Mouse (Mus musculus) limb, embryonic 12.5 days (tissue): ENCODE measurements at regions not wholly inside any gene's neighbourhood (a gene's known extent, or its start where the extent isn't known, plus 50 kb on each side); places are given as distances from the start of the nearest gene placed in this dataset.

ENCODE experiments used
- ATAC-seq: fragments of 200-750 bp; cut with Nextera tagmentation; 2 replicates; pipeline ENCODE4 v1.8.0; 2017; ENCODE audit warnings: low read depth, moderate TSS enrichment; ENCODE audit not compliant: insufficient number of reproducible peaks, insufficient read depth, low FRiP score, low TSS enrichment
- H3K27ac ChIP-seq: fragments of 300-500 bp; sonication (generic); 2 replicates; pipeline ENCODE4 v1.5.1; 2016; ENCODE audit warnings: mild to moderate bottlenecking, moderate library complexity
- H3K27me3 ChIP-seq: fragments of 300-500 bp; sonication (generic); 2 replicates; pipeline ENCODE4 v1.6.1; 2016; ENCODE audit warnings: mild to moderate bottlenecking, moderate library complexity
- H3K36me3 ChIP-seq: fragments of 300-500 bp; sonication (generic); 2 replicates; pipeline ENCODE4 v1.6.1; 2016; ENCODE audit warnings: mild to moderate bottlenecking, moderate library complexity
- H3K4me1 ChIP-seq: fragments of 300-500 bp; sonication (generic); replicated peaks from 2 replicates; pipeline ENCODE4 v1.6.1; 2016
- H3K4me2 ChIP-seq: fragments of 300-500 bp; sonication (generic); 2 replicates; pipeline ENCODE4 v1.6.1; 2016; ENCODE audit warnings: mild to moderate bottlenecking, moderate library complexity
- H3K4me3 ChIP-seq: fragments of 300-500 bp; sonication (generic); replicated peaks from 2 replicates; pipeline ENCODE4 v1.5.1; 2016; ENCODE audit warnings: mild to moderate bottlenecking
- H3K9ac ChIP-seq: fragments of 300-500 bp; sonication (generic); replicated peaks from 2 replicates; pipeline ENCODE4 v1.6.1; 2016; ENCODE audit warnings: mild to moderate bottlenecking, moderate library complexity
- H3K9me3 ChIP-seq: fragments of 300-500 bp; sonication (generic); 2 replicates; pipeline ENCODE4 v1.6.1; 2016; ENCODE audit warnings: mild to moderate bottlenecking, moderate library complexity
- WGBS: fragments of 180-500 bp; shearing (Covaris S2); methylation state at CpG from one replicate; pipeline ENCODE4 v1.1.7; 2016; 5-methylcytosine and 5-hydroxymethylcytosine counted together

DNA sequence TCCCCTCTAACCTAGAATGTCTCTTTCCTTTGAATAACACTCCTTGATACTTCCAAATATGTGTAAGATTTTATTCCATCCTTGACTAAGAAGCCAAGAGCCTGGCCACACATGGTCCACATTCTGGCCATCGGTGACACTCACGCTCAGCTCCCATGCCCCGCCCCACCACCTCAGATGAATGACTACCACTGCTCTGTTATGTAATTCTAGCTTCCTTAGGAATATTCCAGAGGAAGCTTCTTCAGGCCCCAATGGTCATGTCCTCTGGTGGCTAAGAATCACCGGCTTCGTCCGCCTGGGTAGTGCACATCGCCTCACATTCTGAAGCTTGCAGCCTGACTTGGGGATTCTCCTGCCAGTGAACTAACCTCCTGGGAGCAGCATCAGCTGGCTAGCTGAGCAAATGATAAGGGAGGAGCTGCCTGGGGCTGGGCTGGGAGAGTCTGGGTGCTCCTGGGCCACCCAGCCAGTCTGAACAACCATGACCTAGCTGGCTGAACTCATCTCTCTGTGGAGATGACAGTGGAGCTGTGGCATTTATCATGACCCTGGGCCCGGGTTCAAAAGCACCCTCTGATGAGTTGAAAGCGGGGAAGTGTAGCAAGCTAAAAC is 413.1 kb downstream of the Cbln4 start:
- no peak overlapping the region for H3K9ac ChIP-seq
- WGBS = 90% methylated on average over 9 of the region's 9 CpGs
- H3K27ac ChIP-seq = no peak overlapping the region
- peaks cover 3% of the 10 kb centered on the region; the same call in 1 of the 2 replicates for H3K9me3 ChIP-seq
- H3K27me3 ChIP-seq = peaks cover 16% of the 10 kb centered on the region; the same call in 1 of the 2 replicates
- no peak overlapping the region for H3K4me3 ChIP-seq
- H3K4me1 ChIP-seq = peaks cover 35% of the 10 kb centered on the region
- no peaks in the 10 kb centered on the region for H3K36me3 ChIP-seq
- ATAC-seq = no peak; the same call in 1 of the 2 replicates
- H3K4me2 ChIP-seq = no peak overlapping the region

- H3K4me2 ChIP-seq = no peak overlapping the region
- H3K4me1 ChIP-seq = peaks cover 19% of the 10 kb centered on the region
- H3K27ac ChIP-seq = no peak overlapping the region
- H3K27me3 ChIP-seq = peaks cover 16% of the 10 kb centered on the region; the same call in 1 of the 2 replicates
- 90% methylated on average over 10 of the region's 10 CpGs for WGBS
- no peak overlapping the region for H3K4me3 ChIP-seq
- H3K9me3 ChIP-seq = peaks cover 3% of the 10 kb centered on the region; the same call in 1 of the 2 replicates
- H3K36me3 ChIP-seq = no peaks in the 10 kb centered on the region
- ATAC-seq = no peak
- no peak overlapping the region for H3K9ac ChIP-seq
These were observed 414.9 kb downstream of the Cbln4 start for GRCm38 (mm10) chr2:171628182-171628850.

- Histone ChIP-seq H3K27ac (no peak overlapping the region), H3K4me3 (no peak overlapping the region), H3K9ac (no peak overlapping the region), H3K9me3 (no peaks in the 10 kb centered on the region), H3K27me3 (no peaks in the 10 kb centered on the region), H3K4me1 (0 out of 2 replicates have a peak, but pooled peaks cover 3% of the 10 kb centered on the region), H3K4me2 (no peak overlapping the region), H3K36me3 (no peaks in the 10 kb centered on the region)
- 51% methylated on average over 5 of the region's 5 CpGs for WGBS
- no peak for ATAC-seq
These were observed 422.6 kb downstream of the Cbln4 start for GRCm38 (mm10) chr2:171620668-171621067.

DNA sequence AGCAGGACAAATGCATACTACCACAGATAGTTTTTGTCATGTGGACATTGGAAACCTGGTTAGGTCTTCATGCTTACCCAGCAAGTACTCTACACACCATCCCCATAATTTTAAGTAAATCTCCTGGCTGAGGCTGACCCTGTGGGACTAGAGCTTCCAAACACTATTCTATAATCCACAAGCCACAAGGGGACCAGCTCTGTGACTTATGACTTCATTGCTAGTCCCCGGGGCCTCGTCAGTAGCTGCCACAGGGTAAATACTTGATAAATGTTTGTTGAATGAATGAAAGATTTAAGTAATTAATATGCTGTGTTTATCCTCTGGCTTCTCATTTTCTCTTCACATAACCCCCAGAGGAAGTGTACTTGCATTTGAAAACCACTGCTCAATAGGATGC is 423.0 kb downstream of the Cbln4 start:
- H3K4me3 ChIP-seq = no peak overlapping the region
- no peak overlapping the region for H3K27ac ChIP-seq
- 0 out of 2 replicates have a peak, but pooled peaks cover 3% of the 10 kb centered on the region for H3K4me1 ChIP-seq
- H3K36me3 ChIP-seq = no peaks in the 10 kb centered on the region
- WGBS = 70% methylated on average over 2 of the region's 2 CpGs
- no peak overlapping the region for H3K4me2 ChIP-seq
- no peaks in the 10 kb centered on the region for H3K9me3 ChIP-seq
- no peaks in the 10 kb centered on the region for H3K27me3 ChIP-seq
- ATAC-seq = no peak
- H3K9ac ChIP-seq = no peak overlapping the region

DNA sequence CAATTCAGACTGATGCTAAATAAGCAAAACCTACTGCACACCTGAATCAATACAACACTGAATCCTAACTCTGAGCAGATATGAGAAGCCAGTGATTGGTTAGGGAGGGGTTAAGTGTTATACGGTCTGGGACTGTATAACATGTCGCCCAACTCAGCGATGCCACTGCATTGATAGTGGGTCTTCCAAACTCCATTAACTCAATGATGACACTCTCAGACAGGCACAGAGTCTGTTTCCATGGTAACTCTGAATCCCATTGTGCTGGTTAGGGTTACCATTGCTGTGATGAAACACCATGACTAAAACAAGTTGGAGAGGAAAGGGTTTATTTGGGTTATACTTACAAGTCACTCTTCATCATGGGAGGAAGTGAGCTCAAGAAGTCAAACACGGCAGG is 424.5 kb downstream of the Cbln4 start:
- H3K4me2 ChIP-seq = no peak overlapping the region
- H3K27me3 ChIP-seq = no peaks in the 10 kb centered on the region
- H3K27ac ChIP-seq = no peak overlapping the region
- H3K36me3 ChIP-seq = no peaks in the 10 kb centered on the region
- 89% methylated on average over 4 of the region's 4 CpGs for WGBS
- no peak for ATAC-seq
- H3K9ac ChIP-seq = no peak overlapping the region
- no peak overlapping the region for H3K4me3 ChIP-seq
- H3K9me3 ChIP-seq = no peaks in the 10 kb centered on the region
- H3K4me1 ChIP-seq = 0 out of 2 replicates have a peak, but pooled peaks cover 3% of the 10 kb centered on the region

DNA sequence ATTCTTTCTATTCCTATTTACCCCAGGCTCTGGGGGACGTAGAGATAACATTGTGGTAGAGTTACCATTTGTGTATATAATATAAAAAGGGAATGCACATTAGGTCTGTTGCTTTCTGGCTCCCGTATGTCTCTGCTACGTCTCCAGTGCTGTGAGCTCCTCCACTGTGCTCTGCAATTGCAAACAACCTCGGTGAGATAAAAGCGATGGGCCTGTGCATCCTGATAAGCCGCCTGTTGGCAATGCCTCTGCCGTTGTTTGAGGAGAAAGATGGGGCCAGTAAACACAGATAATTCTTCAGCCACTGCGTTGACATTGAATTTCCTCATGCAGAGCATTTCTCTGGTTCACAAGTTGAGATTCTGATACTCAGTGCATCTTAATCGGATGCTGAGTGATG is 424.9 kb downstream of the Cbln4 start:
- 0 out of 2 replicates have a peak, but pooled peaks cover 3% of the 10 kb centered on the region for H3K4me1 ChIP-seq
- no peak for ATAC-seq
- no peak overlapping the region for H3K4me2 ChIP-seq
- 72% methylated on average over 9 of the region's 9 CpGs for WGBS
- H3K9ac ChIP-seq = no peak overlapping the region
- H3K4me3 ChIP-seq = no peak overlapping the region
- no peaks in the 10 kb centered on the region for H3K9me3 ChIP-seq
- H3K27me3 ChIP-seq = no peaks in the 10 kb centered on the region
- no peak overlapping the region for H3K27ac ChIP-seq
- H3K36me3 ChIP-seq = no peaks in the 10 kb centered on the region

GRCm38 (mm10) chr2:171615462-171615861 is 427.8 kb downstream of the Cbln4 start:
- Histone ChIP-seq H3K27me3 (no peaks in the 10 kb centered on the region), H3K27ac (no peak overlapping the region), H3K9me3 (no peaks in the 10 kb centered on the region), H3K9ac (no peak overlapping the region), H3K36me3 (no peaks in the 10 kb centered on the region), H3K4me1 (no peaks in the 10 kb centered on the region), H3K4me3 (no peak overlapping the region), H3K4me2 (no peak overlapping the region)
- whole genome bisulfite sequencing = 82% methylated on average over 2 of the region's 2 CpGs
- ATAC-seq = no peak

GRCm38 (mm10) chr2:171605064-171605463 is 438.2 kb downstream of the Cbln4 start:
- H3K27ac ChIP-seq = no peak overlapping the region
- no peaks in the 10 kb centered on the region for H3K27me3 ChIP-seq
- H3K36me3 ChIP-seq = no peaks in the 10 kb centered on the region
- 74% methylated on average over 5 of the region's 5 CpGs for WGBS
- no peak for ATAC-seq
- no peaks in the 10 kb centered on the region for H3K9me3 ChIP-seq
- H3K4me1 ChIP-seq = no peaks in the 10 kb centered on the region
- no peak overlapping the region for H3K4me3 ChIP-seq
- H3K9ac ChIP-seq = no peak overlapping the region
- H3K4me2 ChIP-seq = no peak overlapping the region

GRCm38 (mm10) chr2:171595240-171595639 is 448.0 kb downstream of the Cbln4 start:
- Histone ChIP-seq H3K36me3 (no peaks in the 10 kb centered on the region), H3K4me2 (no peak overlapping the region), H3K27me3 (no peaks in the 10 kb centered on the region), H3K9ac (no peak overlapping the region), H3K4me3 (no peak overlapping the region), H3K27ac (no peak overlapping the region), H3K9me3 (no peaks in the 10 kb centered on the region), H3K4me1 (peaks cover 11% of the 10 kb centered on the region)
- no peak for ATAC-seq
- 66% methylated on average over 5 of the region's 5 CpGs for WGBS

DNA sequence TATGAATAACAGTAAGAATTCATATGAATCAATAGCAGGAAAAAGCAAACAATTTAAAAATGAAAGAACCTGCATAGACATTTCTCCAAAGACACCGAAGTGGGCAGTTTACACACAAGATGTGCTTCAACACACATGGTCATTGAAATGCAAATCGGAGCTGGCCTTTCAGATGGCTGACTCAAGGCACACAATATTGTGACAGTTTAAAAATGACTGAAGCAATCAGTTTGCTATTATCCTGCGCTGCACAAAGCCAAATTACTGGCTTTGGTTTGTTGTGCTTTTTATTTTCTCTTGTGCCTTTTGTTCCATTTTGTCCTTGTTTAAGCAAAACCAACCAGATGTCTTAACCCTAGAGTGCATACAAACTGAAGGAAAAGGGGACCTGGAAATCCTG is 449.4 kb downstream of the Cbln4 start:
- H3K9me3 ChIP-seq = no peaks in the 10 kb centered on the region
- H3K27me3 ChIP-seq = no peaks in the 10 kb centered on the region
- peaks cover 11% of the 10 kb centered on the region for H3K4me1 ChIP-seq
- H3K4me3 ChIP-seq = no peak overlapping the region
- H3K27ac ChIP-seq = 0 out of 2 replicates have a peak overlapping the region, but pooled peaks have one; percentile 8
- no peak overlapping the region for H3K4me2 ChIP-seq
- ATAC-seq = no peak
- 82% methylated on average over 3 of the region's 3 CpGs for WGBS
- no peak overlapping the region for H3K9ac ChIP-seq
- H3K36me3 ChIP-seq = no peaks in the 10 kb centered on the region

- ATAC-seq = no peak
- Histone ChIP-seq H3K27me3 (no peaks in the 10 kb centered on the region), H3K27ac (no peak overlapping the region), H3K9me3 (no peaks in the 10 kb centered on the region), H3K4me2 (no peak overlapping the region), H3K4me3 (no peak overlapping the region), H3K36me3 (no peaks in the 10 kb centered on the region), H3K4me1 (peaks cover 16% of the 10 kb centered on the region), H3K9ac (no peak overlapping the region)
- WGBS = 80% methylated on average over 6 of the region's 6 CpGs
These were observed 451.0 kb downstream of the Cbln4 start for GRCm38 (mm10) chr2:171592315-171592714.
